Mouse (Mus musculus): ENCODE measurements around the gene Cxcr6.
"Not testable (repeated sequence)": the region's sequence is repeated elsewhere in the genome, so short reads cannot be mapped to it uniquely, and the experiment has no call there.

Cxcr6 gene

DNA sequence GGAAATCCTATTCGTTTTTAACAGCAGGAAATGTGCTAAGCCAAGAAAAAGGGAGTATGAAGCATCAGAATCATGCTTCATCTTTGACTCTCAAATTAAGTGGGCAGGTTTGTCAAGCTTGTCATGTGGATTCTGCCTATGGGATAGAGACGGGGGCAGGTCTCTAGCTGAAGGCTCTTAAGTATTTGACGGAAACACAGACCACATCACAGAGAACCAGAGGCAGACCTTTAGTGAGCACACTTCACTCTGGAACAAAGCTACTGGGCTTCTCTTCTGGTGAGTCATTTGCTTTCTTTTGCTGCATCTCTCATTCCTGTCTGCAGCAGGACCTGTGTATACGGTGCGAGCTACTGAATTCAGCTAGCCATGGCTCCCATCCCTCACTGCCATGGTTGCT lies at the start of gene Cxcr6:
Gene Cxcr6 (plus strand): TSS at position 209 of the 400 bp plus-strand sequence.
- DNase-seq (ENCODE audit: extremely low spot score, low read depth, low spot score) = no peak

DNA sequence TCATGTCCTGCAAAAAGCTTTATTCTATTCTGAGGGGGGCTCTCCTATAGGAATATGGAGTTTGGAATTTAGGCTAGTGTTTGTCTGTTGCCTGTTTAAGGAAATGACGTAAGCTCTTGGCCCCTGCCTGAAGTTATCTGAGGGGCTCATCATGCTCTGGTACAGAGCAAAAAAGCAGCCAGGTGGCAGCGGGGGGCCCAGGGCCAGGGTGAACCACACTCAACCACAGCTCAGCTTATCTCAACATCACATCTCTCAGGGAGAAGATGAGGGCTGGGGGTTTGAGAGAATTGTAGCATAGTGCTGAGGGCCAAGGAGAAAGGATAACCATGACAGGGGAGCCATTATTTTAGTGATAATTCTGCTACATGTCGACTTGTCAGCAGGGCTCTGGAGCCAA lies 49.5 kb upstream of the Cxcr6 start:
- no peak for DNase-seq (ENCODE audit: extremely low spot score, low read depth, low spot score)

DNA sequence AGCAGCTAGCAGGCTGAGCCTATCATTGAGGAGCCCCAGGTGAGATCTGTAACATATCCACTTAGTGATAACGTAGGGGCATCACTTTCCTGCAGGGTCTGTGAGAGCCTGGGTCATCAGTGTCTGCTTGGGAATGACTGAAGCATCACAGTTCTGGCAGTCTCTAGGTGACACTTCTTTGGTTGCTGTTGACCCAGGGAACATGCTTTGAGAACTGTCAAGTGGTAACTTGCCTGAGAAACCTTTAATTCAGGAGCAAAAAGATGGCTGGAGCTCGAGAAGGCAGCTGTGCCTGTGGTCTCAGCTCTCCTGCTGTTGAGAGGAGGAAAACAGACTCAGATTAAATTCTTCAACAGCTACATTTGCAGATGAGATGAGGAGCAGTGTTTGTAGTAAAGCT lies 48.9 kb upstream of the Cxcr6 start:
- DNase-seq (ENCODE audit: extremely low spot score, low read depth, low spot score) = no peak

DNA sequence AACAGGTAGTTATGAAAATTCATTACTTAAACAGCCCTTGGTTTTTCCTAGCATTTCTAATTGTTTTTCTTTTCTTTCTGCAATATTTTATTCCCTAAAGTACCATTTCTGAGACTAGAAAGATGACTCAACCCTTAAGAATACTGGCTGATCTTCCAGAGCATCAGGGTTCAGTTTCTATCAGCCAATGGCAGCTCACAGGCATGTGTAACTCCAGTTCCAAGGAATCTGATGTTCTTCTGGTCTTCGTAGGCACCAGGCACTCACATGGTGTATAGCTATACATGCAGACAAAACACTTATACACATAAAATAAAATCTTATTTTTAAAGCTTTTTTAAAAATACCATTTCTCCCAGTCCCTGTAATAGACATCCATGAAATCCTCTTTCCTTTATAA lies 48.1 kb upstream of the Cxcr6 start:
- no peak for DNase-seq (ENCODE audit: extremely low spot score, low read depth, low spot score)

DNA sequence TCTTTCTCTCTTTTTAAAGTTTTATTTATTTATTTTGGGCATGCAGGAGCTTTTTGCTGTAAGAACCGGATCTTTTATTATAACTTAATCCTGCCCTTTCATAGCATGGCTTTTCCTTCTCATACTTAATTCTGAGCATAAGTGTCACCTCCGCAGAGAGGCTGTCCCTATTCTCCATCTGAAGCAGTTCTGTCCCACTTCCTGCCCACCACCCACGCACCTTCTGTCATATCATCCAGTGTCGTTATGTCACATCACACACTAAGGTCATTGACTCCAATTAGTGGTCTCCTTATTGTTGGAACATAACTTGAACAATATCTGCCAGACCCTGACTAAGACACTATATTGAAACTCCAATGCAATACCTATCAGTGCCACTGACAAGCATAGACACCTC lies 47.6 kb upstream of the Cxcr6 start:
- DNase-seq (ENCODE audit: extremely low spot score, low read depth, low spot score) = no peak

DNA sequence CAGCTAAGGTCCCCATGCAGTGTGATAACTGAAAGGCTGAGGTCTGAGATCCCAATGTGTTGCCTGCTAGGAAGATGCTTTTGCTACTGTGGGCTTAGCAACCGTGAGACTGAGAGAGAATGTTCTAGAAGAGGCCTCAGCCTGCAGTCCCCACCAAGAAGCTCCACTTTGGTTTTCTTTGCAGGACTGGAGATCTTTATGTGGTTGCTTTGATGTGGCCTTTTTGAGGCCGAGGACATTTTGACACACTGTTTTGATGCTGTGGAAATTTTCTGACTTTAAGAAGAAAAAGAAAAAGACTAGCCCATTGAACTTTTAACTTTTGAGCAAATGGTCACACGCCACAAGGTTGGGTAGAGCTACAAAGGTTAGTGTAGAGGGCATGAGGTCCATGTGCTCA lies 45.5 kb upstream of the Cxcr6 start:
- DNase-seq (ENCODE audit: extremely low spot score, low read depth, low spot score) = no peak

DNA sequence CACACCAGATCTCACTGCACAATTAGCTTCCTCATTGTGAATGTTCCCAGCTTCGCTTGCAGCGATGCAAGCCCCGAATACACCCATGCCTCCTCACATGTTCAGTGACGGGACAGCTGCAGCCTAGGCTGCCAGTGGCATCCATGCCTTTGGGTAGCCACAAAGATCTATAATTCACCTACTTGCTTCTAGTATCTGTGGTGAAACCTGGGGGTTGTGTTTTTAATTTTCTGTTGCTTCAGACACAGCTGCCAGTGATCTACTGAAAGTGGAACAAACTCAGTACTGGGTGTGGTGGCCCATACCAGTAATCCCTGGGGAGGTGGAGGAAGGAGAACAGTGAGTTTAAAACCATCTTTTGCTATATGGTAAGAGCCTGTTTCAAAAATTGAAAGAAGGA lies 43.4 kb upstream of the Cxcr6 start:
- DNase-seq (ENCODE audit: extremely low spot score, low read depth, low spot score) = no peak

DNA sequence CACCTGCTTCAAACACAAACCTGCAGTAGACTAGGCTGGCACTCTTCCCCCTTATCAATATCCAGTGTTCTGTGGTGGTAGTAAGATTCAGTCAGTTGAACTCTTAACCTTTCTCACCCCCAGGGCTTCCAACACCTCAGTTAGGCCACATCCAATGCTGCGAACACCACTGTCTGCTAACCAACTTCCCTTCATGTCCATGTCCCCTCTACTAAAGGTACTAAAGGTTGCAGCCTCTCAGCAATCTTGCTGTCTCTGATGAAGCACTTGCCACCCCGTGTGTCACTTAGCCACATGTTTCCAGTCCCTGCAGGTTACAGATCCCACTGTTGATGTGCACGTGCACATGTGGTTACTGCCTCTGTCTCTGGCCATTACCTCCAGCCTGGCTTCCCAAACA lies 42.5 kb upstream of the Cxcr6 start:
- no peak for DNase-seq (ENCODE audit: extremely low spot score, low read depth, low spot score)

DNA sequence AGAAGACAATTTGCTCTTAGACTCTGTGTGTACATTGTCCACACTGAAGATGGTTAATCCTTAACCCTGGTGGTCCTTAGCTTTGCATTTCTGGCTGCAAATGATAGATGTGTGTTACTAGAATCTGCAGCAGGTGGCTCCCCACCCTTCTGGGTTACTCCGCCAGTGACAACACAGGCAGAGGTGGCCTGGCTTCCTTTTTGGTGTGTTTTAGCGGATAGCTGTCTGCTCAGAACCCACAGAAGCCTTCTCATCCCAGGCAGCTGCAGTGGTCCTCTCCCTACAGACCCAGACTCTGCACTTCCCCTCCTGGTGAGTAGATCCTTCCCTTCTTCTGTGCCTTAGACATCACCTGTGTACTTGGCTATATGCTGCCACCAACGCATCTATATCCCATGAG lies 39.3 kb upstream of the Cxcr6 start:
- no peak for DNase-seq (ENCODE audit: extremely low spot score, low read depth, low spot score)

DNA sequence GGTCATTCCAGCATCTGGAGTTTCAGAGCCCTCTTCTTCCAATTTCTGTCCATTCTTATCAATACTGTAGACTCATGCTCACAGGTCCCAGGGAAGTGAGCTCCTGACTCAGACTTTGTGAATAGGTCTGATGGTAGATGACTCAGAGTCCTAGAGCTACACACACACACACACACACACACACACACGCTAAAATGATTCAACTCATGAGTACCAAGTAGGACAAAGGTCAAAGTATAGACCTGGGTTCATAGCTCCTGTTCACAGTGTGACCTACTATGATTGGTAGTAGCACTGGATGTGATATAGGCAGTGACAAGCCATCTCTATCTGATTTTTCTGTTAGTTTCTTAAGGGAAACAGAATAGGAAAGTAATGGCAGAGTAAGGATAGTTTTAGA lies 37.8 kb upstream of the Cxcr6 start:
- DNase-seq (ENCODE audit: extremely low spot score, low read depth, low spot score) = no peak

DNA sequence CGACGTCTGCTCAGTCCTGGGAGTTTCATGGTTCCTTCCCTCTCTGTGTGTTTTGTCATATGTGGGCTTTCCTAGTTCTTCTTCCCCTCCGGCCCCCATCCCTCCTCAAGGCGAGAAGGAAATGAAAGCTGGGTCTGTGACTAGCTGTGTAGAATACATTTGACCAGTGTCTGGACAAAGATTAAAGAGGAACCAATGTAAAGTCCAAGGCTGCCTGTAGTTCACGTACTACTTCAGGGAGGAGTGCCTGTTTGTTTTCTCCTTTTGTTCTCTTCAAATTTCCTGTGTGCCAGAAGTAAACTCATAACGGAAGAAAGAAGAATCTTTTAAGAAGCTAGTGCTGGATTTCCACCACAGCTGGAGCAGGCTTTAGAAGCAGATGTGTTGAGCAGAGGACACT lies 36.7 kb upstream of the Cxcr6 start:
- DNase-seq (ENCODE audit: extremely low spot score, low read depth, low spot score) = no peak

DNA sequence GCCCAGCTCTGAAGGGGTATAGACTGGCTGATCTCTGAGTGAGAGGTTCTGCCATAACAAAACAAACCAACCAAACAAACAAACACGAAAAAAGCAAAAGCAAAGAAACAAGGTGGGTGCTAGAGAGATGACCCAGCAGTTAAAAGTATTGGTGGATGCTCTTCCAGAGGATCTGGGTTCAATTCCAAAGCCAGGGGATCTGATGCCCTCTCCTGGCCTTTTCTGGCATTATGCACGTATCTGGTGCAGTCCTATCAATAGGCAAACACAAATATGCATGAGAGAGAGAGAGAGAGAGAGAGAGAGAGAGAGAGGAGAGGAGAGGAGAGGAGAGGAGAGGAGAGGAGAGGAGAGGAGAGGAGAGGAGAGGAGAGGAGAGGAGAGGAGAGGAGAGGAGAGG lies 33.0 kb upstream of the Cxcr6 start:
- DNase-seq (ENCODE audit: extremely low spot score, low read depth, low spot score) = not testable (repeated sequence)

DNA sequence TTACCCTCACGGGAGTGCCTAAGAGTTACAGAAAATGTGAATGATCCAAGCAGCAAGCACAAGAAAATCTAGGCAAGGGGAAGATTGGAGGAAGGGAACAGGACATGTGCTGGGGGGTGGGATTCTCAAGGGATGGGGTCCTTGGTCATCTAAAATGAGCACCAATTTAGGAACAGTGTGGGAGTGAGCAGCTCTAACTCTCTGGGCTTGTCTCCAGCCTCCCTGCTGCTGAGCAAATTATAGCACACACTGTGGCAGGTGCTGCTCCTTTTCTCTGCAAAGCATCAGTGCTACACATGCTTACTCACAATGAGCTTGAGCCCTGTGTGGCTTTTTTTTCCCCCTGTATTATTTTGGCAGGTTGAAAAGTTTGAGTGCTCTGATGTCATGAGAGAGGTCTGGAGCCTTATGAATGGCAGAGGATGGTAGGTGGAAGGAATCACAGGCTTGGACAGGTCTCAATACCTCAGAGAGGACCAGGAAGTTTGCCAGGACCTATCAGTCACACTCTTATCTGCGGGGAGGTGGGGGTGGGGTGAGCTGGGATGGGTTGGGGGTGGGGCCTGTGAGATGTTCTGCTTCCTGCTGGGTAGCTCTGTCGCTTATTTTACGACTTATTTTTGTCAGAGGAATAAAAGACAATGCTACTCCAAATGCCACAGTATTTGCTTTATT lies 17.3 kb upstream of the Cxcr6 start:
- DNase-seq (ENCODE audit: extremely low spot score, low read depth, low spot score) = no peak

DNA sequence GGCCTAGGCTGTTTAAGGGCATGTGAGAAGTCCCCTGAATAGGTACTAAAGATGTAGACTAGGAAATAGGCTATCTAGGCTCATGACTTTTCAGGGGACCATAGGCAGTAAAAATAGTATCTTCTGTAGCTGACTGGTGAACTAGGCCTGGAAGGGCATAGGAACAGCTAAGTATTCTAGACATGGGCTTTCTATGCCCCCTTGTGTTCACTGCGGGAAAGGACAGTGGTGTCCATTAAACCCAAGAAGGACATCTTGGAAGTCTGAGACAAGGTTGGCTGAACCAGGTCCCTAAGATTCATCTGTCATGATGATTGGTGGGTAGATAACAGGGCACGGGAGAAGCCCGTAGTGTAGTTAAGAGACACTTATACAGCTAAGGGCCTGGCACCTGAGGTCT lies 10.1 kb upstream of the Cxcr6 start:
- DNase-seq (ENCODE audit: extremely low spot score, low read depth, low spot score) = no peak

DNA sequence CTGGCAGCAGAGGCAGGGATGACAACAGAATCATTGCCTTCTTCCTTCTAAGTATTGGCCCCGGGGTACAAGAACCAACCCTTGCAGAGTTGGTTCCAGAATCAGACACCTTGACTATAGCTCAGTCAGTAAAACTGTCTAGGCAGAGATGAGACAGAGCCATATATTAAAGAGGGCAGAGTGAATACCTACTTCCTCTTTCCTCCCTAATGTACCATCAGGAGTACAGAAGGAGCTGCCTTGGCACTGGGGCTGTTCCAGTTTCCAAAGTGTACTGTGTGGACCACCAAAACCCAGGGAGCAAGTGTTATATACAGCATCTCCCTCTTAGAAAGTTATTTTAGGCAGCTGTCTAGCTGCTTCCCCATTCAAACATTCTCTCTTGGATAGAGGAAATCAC lies 4.7 kb upstream of the Cxcr6 start:
- DNase-seq (ENCODE audit: extremely low spot score, low read depth, low spot score) = no peak

DNA sequence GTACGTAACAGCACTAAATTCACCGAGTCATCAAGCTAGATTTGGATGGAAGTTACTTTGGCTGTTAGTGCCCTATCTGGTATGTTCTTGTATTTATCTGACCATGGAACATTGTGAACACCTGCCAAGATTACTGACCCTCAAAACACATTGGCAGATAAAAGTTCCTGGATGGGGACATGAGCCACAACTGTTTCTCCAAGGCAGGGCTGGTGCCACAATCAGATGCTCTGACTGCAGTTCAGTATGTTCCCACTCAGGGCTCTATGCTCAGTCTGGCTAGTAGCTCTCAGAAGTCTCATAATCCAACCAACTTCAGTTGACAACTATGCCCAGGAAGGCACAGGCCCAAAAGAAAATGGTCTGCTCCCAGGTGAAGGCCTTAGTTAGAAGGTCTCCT lies 3.9 kb upstream of the Cxcr6 start:
- no peak for DNase-seq (ENCODE audit: extremely low spot score, low read depth, low spot score)

DNA sequence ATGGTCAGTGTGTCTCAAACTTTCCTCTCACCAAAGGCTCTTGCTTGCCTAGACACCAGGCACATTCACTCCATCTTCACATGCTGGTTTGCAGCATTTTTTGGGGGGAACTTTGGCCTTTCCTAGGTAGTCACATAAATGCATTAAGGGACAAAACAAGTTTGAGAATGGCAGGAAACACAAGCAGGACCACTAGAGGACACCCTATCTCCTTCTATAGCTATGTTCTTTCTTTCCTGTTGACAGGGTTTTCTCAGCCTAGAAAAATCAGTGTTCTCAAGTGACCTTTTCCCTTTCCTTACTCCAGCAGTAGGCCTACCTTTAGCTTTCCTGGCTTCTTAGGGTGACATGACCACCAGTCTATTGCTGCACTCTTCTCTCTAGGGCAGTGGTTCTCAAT lies 3.4 kb upstream of the Cxcr6 start:
- no peak for DNase-seq (ENCODE audit: extremely low spot score, low read depth, low spot score)

DNA sequence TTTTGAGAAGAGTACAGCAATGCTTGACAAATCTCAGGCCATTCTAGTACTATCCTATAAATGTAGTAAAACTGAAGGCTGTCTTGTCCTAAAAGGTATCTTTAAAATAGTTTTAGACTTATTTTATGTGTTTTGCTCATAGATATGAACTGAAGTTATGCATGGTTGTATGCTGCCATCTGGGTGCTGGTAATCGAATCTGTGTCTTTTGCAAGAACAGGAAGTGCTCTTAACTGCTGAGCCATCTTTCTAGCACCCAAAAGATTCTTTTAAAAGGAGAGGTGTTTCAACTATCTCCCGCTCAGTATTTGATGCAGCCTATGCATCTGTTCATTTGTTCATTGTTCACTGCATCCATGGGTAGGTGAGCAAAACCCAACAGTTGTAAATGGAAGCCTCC lies 1.0 kb upstream of the Cxcr6 start:
- no peak for DNase-seq (ENCODE audit: extremely low spot score, low read depth, low spot score)

DNA sequence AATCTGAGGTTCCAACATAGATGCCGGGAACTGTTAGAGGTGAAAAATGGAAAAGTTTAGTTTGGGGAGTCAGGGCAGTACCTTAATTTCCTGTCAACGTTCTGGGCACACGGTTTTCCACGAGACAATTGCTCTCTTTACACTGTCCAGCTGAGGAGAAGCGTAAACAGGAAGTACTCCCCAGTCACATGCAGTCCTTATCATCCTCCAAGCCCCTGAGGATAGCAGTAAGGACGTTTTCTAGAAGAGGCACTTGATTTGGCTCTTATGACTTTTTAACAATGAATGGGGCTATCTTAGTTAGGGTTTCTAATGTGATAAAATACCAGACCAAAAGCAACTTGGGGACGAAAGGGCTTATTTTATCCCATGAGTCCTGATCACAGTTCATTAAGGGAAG lies 2.3 kb downstream of the Cxcr6 start:
- DNase-seq (ENCODE audit: extremely low spot score, low read depth, low spot score) = no peak

DNA sequence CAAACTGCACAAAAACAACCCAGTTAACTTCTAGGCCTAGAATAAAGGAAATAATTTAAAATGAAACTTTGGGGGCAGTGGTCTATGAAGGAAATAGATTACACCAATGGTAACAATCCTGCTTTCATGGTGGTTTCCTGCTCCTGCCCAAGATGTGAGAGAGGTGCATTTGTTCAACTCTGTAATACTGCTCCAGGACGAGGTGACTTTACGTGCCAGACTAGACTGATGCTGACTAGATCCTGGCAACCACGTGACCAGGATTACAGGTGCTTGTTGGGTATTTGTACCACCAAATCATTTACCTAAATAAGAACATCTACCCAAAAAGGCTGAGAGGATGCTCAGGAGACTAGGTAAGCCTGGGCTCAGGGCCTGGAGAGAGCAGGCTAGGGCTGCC lies 5.6 kb downstream of the Cxcr6 start:
- no peak for DNase-seq (ENCODE audit: extremely low spot score, low read depth, low spot score)

DNA sequence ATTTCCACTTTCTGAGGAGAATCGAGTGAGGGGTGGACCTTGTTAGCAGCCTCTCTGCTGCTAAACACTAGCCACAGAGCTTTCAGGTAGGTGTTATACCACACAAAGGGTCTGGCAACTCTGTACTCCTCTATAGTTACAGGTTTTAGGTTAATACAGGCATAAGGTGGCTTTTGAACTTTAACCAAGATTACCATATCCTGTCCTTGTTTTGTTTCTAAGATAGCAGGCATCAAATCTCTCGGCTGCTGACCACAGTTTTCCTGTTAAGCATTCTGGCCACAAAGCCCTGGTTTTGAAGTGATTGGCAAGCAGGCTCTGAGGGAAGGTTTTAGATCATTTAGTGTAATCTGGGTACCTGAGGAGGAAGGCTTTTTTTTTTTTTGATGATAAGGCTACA lies 8.1 kb downstream of the Cxcr6 start:
- no peak for DNase-seq (ENCODE audit: extremely low spot score, low read depth, low spot score)

DNA sequence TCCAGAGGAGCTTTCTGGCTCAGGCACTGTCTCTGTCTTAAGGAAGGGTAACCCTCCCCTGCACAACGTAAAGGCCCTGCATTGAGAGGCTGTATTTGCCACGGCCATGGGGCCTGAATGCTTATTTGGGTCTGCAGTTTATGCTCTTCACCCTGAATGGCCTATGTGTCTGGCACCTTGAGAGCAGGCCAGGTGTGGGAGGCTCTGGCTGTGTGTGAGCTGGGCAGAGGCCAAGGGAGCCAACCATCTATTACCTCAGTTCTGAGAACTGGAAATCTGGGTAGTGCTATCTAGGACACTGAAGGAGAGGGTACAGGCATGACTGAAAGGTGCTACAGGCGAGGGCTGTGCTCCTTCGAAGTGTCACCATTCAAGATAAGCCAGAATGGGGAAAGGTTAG lies 8.5 kb downstream of the Cxcr6 start:
- no peak for DNase-seq (ENCODE audit: extremely low spot score, low read depth, low spot score)

DNA sequence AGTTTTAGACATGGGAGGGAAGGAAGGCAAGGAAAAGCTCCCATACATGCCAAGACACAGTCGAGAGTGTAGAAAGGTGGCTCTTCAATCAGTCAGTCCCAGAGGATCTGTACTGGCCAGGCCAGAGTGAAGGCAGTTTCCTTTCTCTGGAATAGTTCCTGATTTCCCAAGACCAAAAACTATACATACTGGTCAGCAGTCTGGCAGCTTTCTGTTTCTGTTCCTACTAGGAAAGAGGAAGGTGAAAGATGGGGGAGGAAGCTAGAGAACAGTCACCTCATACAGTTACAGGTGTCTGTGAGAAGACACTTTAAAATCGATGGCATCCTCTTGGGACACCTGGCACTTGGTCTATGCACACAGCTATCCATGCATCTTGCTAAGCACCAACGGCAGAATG lies 9.2 kb downstream of the Cxcr6 start:
- no peak for DNase-seq (ENCODE audit: extremely low spot score, low read depth, low spot score)

DNA sequence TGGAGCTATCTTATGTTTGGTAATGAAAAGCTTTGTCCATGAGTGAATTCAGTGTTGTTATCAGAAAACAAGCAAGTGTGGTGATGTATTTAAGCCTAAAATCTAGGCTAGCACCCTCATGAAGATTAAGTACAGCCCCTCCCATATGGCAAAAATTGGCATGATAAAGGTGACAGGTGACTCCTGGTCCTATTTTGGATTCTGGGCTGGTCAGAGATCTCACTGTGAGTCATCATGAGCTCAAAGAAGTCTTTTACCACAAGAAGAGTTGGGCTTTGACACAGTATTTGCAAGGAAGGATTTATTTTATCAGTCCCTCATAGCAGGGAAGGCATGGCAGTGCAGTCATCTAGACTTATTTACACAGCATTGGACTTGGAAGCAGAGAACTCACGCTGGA lies 9.7 kb downstream of the Cxcr6 start:
- no peak for DNase-seq (ENCODE audit: extremely low spot score, low read depth, low spot score)
